11 mouse cellular contexts compared by ENCODE assay signal in genomic region chr2:160170975-160171515, GRCm38 (mm10).
DNase-seq lines count a peak whose midpoint lies in the region; ATAC-seq and TF ChIP-seq lines count a peak whose summit lies in the region.
"Had no signal": no experiment of that assay in that cellular context is flagged by ENCODE, and none has a peak within 500 bp of the region (broad histone marks: within the 10 kb centered on the region; RNA-seq: fewer than 3 reads in every experiment).

No protein-coding gene starts in this region.

- no peaks in the 10 kb centered on the region for H3K9me3 ChIP-seq in hindbrain, postnatal 0 days (ENCODE audit: low read length)
- H3K9me3 ChIP-seq in hindbrain, embryonic 11.5 days (ENCODE audit: control insufficient read depth, low read length), result no peaks in the 10 kb centered on the region
- no peaks in the 10 kb centered on the region for H3K9me3 ChIP-seq in lung, postnatal 0 days (ENCODE audit: low read length)
- no peaks in the 10 kb centered on the region for H3K9me3 ChIP-seq in hindbrain, embryonic 10.5 days
- no peaks in the 10 kb centered on the region for H3K9me3 ChIP-seq in midbrain, embryonic 11.5 days (ENCODE audit: control insufficient read depth, low read length)
- H3K9me3 ChIP-seq: midbrain, embryonic 13.5 days had no signal

- no peaks in the 10 kb centered on the region for H3K27me3 ChIP-seq in hindbrain, postnatal 0 days (ENCODE audit: insufficient read depth, low read length)
- H3K27me3 ChIP-seq in hindbrain, embryonic 11.5 days (ENCODE audit: control insufficient read depth, insufficient read depth, low read length), result no peaks in the 10 kb centered on the region
- no peaks in the 10 kb centered on the region for H3K27me3 ChIP-seq in lung, postnatal 0 days (replicated peaks; ENCODE audit: insufficient read depth, low read length)
- no peaks in the 10 kb centered on the region for H3K27me3 ChIP-seq in hindbrain, embryonic 10.5 days (ENCODE audit: insufficient read depth, poor library complexity, severe bottlenecking)
- H3K27me3 ChIP-seq in midbrain, embryonic 11.5 days (ENCODE audit: control insufficient read depth, insufficient read depth, low read length), result no peaks in the 10 kb centered on the region
- H3K27me3 ChIP-seq: midbrain, embryonic 13.5 days had no signal

- no peak overlapping the region for H3K27ac ChIP-seq in hindbrain, postnatal 0 days
- H3K27ac ChIP-seq in hindbrain, embryonic 11.5 days (ENCODE audit: low read depth, low read length), result no peak overlapping the region
- no peak overlapping the region for H3K27ac ChIP-seq in lung, postnatal 0 days (ENCODE audit: low read length)
- H3K27ac ChIP-seq in hindbrain, embryonic 10.5 days, result no peak overlapping the region
- no peak overlapping the region for H3K27ac ChIP-seq in midbrain, embryonic 11.5 days (ENCODE audit: low read depth, low read length)
- H3K27ac ChIP-seq: midbrain, embryonic 13.5 days had no signal

- no peak overlapping the region for H3K4me3 ChIP-seq in hindbrain, postnatal 0 days (ENCODE audit: low read length)
- no peak overlapping the region for H3K4me3 ChIP-seq in hindbrain, embryonic 11.5 days (ENCODE audit: low read depth, low read length)
- no peak overlapping the region for H3K4me3 ChIP-seq in lung, postnatal 0 days (ENCODE audit: low read depth, low read length)
- no peak overlapping the region for H3K4me3 ChIP-seq in hindbrain, embryonic 10.5 days
- no peak overlapping the region for H3K4me3 ChIP-seq in midbrain, embryonic 11.5 days (ENCODE audit: low read depth, low read length)
- H3K4me3 ChIP-seq: midbrain, embryonic 13.5 days had no signal

- H3K9ac ChIP-seq in hindbrain, postnatal 0 days (replicated peaks; ENCODE audit: low read length), result no peak overlapping the region
- no peak overlapping the region for H3K9ac ChIP-seq in hindbrain, embryonic 11.5 days (ENCODE audit: low read depth, low read length)
- no peak overlapping the region for H3K9ac ChIP-seq in lung, postnatal 0 days (replicated peaks; ENCODE audit: low read depth)
- no peak overlapping the region for H3K9ac ChIP-seq in midbrain, embryonic 11.5 days (ENCODE audit: low read length)
- H3K9ac ChIP-seq: midbrain, embryonic 13.5 days had no signal

- no peak overlapping the region for H3K4me2 ChIP-seq in hindbrain, postnatal 0 days (ENCODE audit: low read depth, low read length)
- H3K4me2 ChIP-seq in hindbrain, embryonic 11.5 days (replicated peaks; ENCODE audit: low read depth, low read length), result no peak overlapping the region
- H3K4me2 ChIP-seq in lung, postnatal 0 days (replicated peaks; ENCODE audit: low read depth, low read length), result no peak overlapping the region
- no peak overlapping the region for H3K4me2 ChIP-seq in midbrain, embryonic 11.5 days
- H3K4me2 ChIP-seq: midbrain, embryonic 13.5 days had no signal

- no peaks in the 10 kb centered on the region for H3K4me1 ChIP-seq in hindbrain, postnatal 0 days (ENCODE audit: insufficient read depth, low read length)
- no peaks in the 10 kb centered on the region for H3K4me1 ChIP-seq in hindbrain, embryonic 11.5 days (replicated peaks; ENCODE audit: control insufficient read depth, insufficient read depth, low read length)
- no peaks in the 10 kb centered on the region for H3K4me1 ChIP-seq in lung, postnatal 0 days (ENCODE audit: insufficient read depth, low read depth, low read length)
- H3K4me1 ChIP-seq in hindbrain, embryonic 10.5 days (replicated peaks), result no peaks in the 10 kb centered on the region
- H3K4me1 ChIP-seq in midbrain, embryonic 11.5 days (ENCODE audit: control insufficient read depth, insufficient read depth, low read length), result no peaks in the 10 kb centered on the region
- H3K4me1 ChIP-seq: midbrain, embryonic 13.5 days had no signal

- H3K36me3 ChIP-seq in hindbrain, postnatal 0 days (ENCODE audit: insufficient read depth, low read length), result no peaks in the 10 kb centered on the region
- H3K36me3 ChIP-seq in hindbrain, embryonic 11.5 days (ENCODE audit: control insufficient read depth, insufficient read depth, low read length), result no peaks in the 10 kb centered on the region
- no peaks in the 10 kb centered on the region for H3K36me3 ChIP-seq in lung, postnatal 0 days (ENCODE audit: insufficient read depth, low read length)
- no peaks in the 10 kb centered on the region for H3K36me3 ChIP-seq in hindbrain, embryonic 10.5 days
- H3K36me3 ChIP-seq in midbrain, embryonic 11.5 days (ENCODE audit: control insufficient read depth, insufficient read depth, low read length), result no peaks in the 10 kb centered on the region
- H3K36me3 ChIP-seq: midbrain, embryonic 13.5 days had no signal

- peak; percentile 17; the same call in 1 of the 2 replicates for TF ChIP-seq CTCF in hindbrain, postnatal 0 days (IDR thresholded peaks at IDR 0.05; ENCODE audit: low read depth)
- peak; percentile 49 for TF ChIP-seq CTCF in lung, postnatal 0 days (IDR thresholded peaks at IDR 0.05)

- DNase-seq in hindbrain, postnatal 0 days (ENCODE audit: low spot score), result no peak
- DNase-seq in hindbrain, embryonic 11.5 days (ENCODE audit: low spot score), result no peak
- DNase-seq in thymus, postnatal 14 days, result peak; percentile 26
- no peak for DNase-seq in thymus, adult 18-20 months
- peak; percentile 4 for DNase-seq in lung, postnatal 0 days (ENCODE audit: low spot score)
- DNase-seq in MN1 (ENCODE audit: low spot score), result no peak
- no peak for DNase-seq in hindbrain, embryonic 10.5 days (ENCODE audit: low spot score)
- DNase-seq in midbrain, embryonic 11.5 days (ENCODE audit: low spot score, missing footprints), result no peak
- DNase-seq: cerebellum, adult 11-12 months; left cerebral cortex, postnatal 4 days had no signal

- ATAC-seq in hindbrain, postnatal 0 days, result no peak
- ATAC-seq in hindbrain, embryonic 11.5 days (ENCODE audit: low FRiP score), result no peak
- ATAC-seq in lung, postnatal 0 days, result no peak
- no peak for ATAC-seq in midbrain, embryonic 11.5 days (ENCODE audit: low FRiP score)
- ATAC-seq: midbrain, embryonic 13.5 days had no signal

- no peak for TF ChIP-seq EP300 in lung, postnatal 0 days (IDR thresholded peaks at IDR 0.05)

- 73% methylated on average over 9 of the region's 9 CpGs for whole genome bisulfite sequencing in hindbrain, postnatal 0 days
- WGBS in hindbrain, embryonic 11.5 days, result 73% methylated on average over 9 of the region's 9 CpGs
- WGBS in lung, postnatal 0 days, result 68% methylated on average over 9 of the region's 9 CpGs
- 73% methylated on average over 9 of the region's 9 CpGs for WGBS in hindbrain, embryonic 10.5 days
- WGBS in midbrain, embryonic 11.5 days, result 72% methylated on average over 9 of the region's 9 CpGs

Comparison
In these comparisons a context has a peak if more than half of its experiments do, and no peak if none do; other contexts are left out.
1. DNase-seq: peak in thymus, postnatal 14 days (single experiment) and lung, postnatal 0 days (single experiment); none in hindbrain, postnatal 0 days (single experiment), hindbrain, embryonic 11.5 days (single experiment), thymus, adult 18-20 months (0 of 2), MN1 (single experiment), hindbrain, embryonic 10.5 days (single experiment) and midbrain, embryonic 11.5 days (single experiment).